Mouse (Mus musculus) heart, postnatal 14 days (tissue): Measurements from ENCODE around the gene Psmc3ip. TPM values are rescaled to one million over a fixed set of nuclear protein-coding genes. Genes with fewer than 3 reads are reported as not detected.

ENCODE experiments used
- DNase-seq, 2 experiments: peaks; one replicate each; pipeline ENCODE4 v3.0.0; 2021 to 2022
- intact Hi-C: fragments of 180-260 bp; cut with DNase I; formaldehyde crosslinking; loops from one replicate; pipeline ENCODE4 v1.15.1; 2025
- total RNA-seq, 2 experiments: library from RNA; stranded (reverse); gene quantifications; 2 replicates each; pipeline ENCODE4 v1.2.3; 2021

The Psmc3ip gene
- total RNA-seq, 2 experiments from 2014 or later: 2.0 to 2.2 TPM

- intact Hi-C loops: no loop called here
- DNase-seq: peak; percentile 77 to 81
Measured at GRCm38 (mm10) chr11:101082208-101083082, 12.8 kb downstream of the Psmc3ip start, which contains the start of gene Coasy. Gene Coasy (plus strand): TSS chr11:101082565.

- no peak for DNase-seq
- intact Hi-C loops: no loop called here
Measured at GRCm38 (mm10) chr11:101081659-101082058, 13.6 kb downstream of the Psmc3ip start.

- intact Hi-C loops: no loop called here
- DNase-seq: no peak
Measured at GRCm38 (mm10) chr11:101080421-101080820, 14.8 kb downstream of the Psmc3ip start.

GRCm38 (mm10) chr11:101079746-101080145 is 15.5 kb downstream of the Psmc3ip start:
- intact Hi-C loops: no loop called here
- no peak for DNase-seq

- DNase-seq: no peak
- intact Hi-C loops: no loop called here
Measured at GRCm38 (mm10) chr11:101078121-101078520, 17.1 kb downstream of the Psmc3ip start, which contains the start of gene Hsd17b1. Gene Hsd17b1 (plus strand): TSS chr11:101078411.

GRCm38 (mm10) chr11:101071810-101072428 is 23.3 kb downstream of the Psmc3ip start:
- intact Hi-C loops: no loop called here
- DNase-seq: no peak

- intact Hi-C loops: no loop called here
- no peak for DNase-seq
Measured at GRCm38 (mm10) chr11:101070987-101071386, 24.2 kb downstream of the Psmc3ip start.

GRCm38 (mm10) chr11:101070189-101070527 is 25.1 kb downstream of the Psmc3ip start:
- no peak for DNase-seq
- intact Hi-C loops: no loop called here

GRCm38 (mm10) chr11:101069391-101070188 is 25.6 kb downstream of the Psmc3ip start, which contains the start of gene Naglu:
Gene Naglu (plus strand): TSS chr11:101070012.
- intact Hi-C loops: no loop called here
- DNase-seq: peak; percentile 93 to 96

GRCm38 (mm10) chr11:101066549-101067412 is 28.5 kb downstream of the Psmc3ip start:
- DNase-seq: peak; percentile 84 to 89
- intact Hi-C loops: loop anchor here (2.0 kb wide), 1 partner anchor 84 kb away; no protein-coding TSS in a partner anchor

GRCm38 (mm10) chr11:101065002-101065401 is 30.2 kb downstream of the Psmc3ip start:
- intact Hi-C loops: no loop called here

GRCm38 (mm10) chr11:101064462-101064861 is 30.8 kb downstream of the Psmc3ip start:
- intact Hi-C loops: loop anchor here (5.0 kb wide), 1 partner anchor 352 kb away; the partner anchor contains the start of genes Hspb9 and Kat2a
- no peak for DNase-seq

More at GRCm38 (mm10) chr11:101065002-101065401, 30.2 kb downstream of the Psmc3ip start:
- no peak for DNase-seq

GRCm38 (mm10) chr11:101063676-101064327 is 31.4 kb downstream of the Psmc3ip start:
- intact Hi-C loops: loop anchor here (5.0 kb wide), 1 partner anchor 352 kb away; the partner anchor contains the start of genes Hspb9 and Kat2a
- peak; percentile 72 to 82 for DNase-seq

- no peak for DNase-seq
- intact Hi-C loops: loop anchor here (5.0 kb wide), 1 partner anchor 351 kb away; the partner anchor contains the start of genes Hspb9 and Kat2a
Measured at GRCm38 (mm10) chr11:101062971-101063675, 32.1 kb downstream of the Psmc3ip start.

- intact Hi-C loops: loop anchor here (5.0 kb wide), 1 partner anchor 350 kb away; the partner anchor contains the start of genes Hspb9 and Kat2a
Measured at GRCm38 (mm10) chr11:101062165-101062884, 32.9 kb downstream of the Psmc3ip start.

GRCm38 (mm10) chr11:101061049-101061448 is 34.2 kb downstream of the Psmc3ip start:
- DNase-seq: no peak
- intact Hi-C loops: loop anchor here (5.0 kb wide), 1 partner anchor 349 kb away; the partner anchor contains the start of genes Hspb9 and Kat2a

More at GRCm38 (mm10) chr11:101062165-101062884, 32.9 kb downstream of the Psmc3ip start:
- DNase-seq: peak; percentile 66 to 73

GRCm38 (mm10) chr11:101060126-101060525 is 35.1 kb downstream of the Psmc3ip start:
- DNase-seq: peak; percentile 82 to 83
- intact Hi-C loops: loop anchor here (5.0 kb wide), 1 partner anchor 348 kb away; the partner anchor contains the start of genes Hspb9 and Kat2a
